Mouse (Mus musculus) kidney, adult 18-20 months (tissue): ENCODE data around the gene Stfa3.
"Not testable (repeated sequence)": the region's sequence is repeated elsewhere in the genome, so short reads cannot be mapped to it uniquely, and the experiment has no call there.

ENCODE experiments used
- DNase-seq: peaks from one replicate; pipeline ENCODE4 v3.0.0; 2021

Gene Stfa3

GRCm38 (mm10) chr16:36455342-36455802 lies at the start of gene Stfa3:
TSS of gene Stfa3 (minus strand) at chr16:36455392.
- no peak for DNase-seq

DNA sequence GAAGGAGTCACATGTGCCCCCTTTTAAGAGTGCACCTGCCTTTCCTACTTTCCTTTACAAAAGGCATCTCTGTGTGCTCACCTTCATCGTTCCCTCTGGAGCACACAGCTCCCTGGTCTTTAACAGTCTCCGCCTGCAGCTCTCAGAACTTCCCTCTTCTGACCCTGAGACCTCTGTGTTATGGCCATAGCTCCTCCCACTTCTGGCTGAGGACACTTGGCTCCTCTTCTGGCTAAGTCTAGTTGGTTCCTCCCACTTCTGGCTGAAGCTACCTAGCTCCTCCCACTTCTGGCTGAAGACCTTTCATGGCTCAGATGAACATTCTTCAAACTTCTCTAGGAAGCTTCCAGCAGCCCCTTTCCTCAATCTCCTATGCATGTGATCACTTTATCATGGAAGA lies 47.1 kb upstream of the Stfa3 start:
- DNase-seq, result no peak

GRCm38 (mm10) chr16:36492420-36492819 lies 37.2 kb upstream of the Stfa3 start:
- peak; percentile 43 for DNase-seq

DNA sequence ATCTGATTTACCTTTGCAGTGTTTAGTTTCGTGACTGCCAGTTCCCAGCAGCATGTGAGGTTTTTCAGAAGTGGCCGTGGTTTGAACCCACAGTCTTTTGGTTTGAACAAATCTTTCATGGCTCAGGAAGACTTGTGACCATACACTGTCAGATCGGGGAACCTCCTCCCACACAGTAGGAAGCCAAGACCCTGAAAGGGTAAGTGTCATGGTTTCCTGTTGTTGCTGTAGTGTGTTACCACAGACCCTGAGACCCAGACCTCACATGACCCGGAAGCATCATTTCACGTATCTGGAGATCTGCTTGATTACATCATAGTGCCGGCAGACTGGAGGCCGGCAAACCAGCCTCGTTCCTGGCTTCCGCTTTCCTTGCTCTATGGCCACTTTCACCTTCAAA lies 21.7 kb upstream of the Stfa3 start:
- DNase-seq, result no peak

DNA sequence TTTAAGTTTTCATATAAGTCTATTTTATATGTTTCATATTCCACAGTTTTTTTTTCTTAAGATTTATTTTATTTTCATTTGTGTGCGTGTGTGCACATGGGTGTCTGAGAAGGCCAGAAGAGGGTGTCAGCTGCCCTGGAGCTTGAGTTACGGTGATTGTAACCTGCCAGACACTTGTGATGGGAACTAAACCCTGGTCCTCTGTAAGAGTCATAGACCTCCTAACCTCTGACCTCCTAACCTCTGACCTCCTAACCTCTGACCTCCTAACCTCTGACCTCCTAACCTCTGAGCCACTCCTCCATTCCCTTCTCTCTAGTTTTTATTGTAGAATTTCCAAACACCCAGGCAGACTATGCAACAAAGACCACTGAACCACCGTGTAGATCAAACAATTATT lies 20.3 kb upstream of the Stfa3 start:
- no peak for DNase-seq

GRCm38 (mm10) chr16:36474849-36475248 lies 19.7 kb upstream of the Stfa3 start:
- DNase-seq, result no peak

DNA sequence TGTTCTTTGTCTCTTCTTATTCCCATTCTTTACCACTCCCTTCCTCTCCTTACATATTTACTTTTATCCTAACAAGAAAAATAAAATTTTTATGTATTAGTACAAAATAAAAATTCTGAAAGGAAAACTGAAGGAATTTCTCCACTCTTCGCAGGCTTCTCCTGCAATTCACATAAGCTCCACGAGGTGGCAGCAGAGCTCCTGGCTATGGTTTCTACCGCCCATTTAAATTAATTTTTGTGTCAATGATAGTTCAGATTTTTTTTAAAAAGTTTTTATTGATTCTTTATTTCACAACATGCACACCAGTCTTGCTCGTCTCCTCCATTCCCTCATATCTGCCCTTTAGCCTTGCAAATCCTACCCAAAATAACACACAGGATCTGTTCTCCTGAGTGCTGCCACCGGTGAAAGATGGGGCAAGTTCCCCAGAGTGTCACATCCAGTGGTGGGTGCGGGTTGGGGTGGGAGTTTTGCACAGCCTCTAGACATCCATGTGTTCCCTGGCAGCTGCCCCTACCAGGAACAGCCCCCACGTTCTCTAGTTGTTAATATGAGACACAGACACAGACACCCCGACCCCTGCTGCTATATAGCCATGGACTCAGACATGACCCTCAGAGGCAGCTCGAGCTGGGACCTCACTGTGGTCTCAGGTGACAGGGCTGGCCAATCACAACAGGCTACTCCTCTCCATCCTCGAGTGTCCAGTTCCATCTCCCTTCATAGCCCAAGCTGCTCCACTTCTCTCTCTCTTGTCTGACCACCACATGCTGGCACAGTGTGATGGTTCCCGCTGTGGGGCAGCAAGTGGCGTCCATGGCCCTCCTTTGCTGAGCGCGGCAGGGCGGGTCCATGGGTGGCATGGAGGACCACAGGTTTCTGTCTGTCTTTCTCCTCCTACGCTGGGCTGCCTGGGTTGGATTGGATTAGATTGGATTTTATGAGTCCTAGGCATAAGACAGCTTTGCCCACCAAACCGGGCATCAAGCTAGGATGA lies 18.3 kb upstream of the Stfa3 start:
- DNase-seq, result peak; percentile 57

DNA sequence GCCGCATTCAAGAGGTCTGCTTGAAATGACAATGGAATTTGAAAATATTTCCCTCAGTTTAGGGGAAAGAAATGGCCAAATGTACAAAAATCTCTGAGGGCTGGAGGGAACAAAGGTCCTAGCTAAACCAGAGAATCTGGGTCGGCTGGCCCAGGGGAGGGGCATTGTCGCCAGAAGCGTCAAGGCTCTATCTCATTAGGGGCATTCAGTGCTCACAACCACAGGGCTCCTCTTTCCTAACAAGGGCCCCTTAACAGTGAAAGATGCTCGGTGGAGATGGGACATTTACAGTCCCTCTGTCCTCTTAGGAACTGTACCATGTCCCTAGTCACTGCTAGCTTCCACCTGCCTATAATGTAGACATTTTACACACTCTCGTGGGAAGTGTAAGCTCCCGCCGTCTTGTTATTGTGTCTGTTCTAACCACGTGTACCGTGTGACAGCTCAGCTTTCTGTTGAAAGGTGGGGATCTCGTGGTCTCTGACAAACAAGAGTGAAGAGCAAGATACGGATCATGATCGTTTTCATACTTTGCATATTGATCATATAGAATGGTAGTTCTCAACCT lies 16.0 kb upstream of the Stfa3 start:
- DNase-seq, result no peak

- DNase-seq, result peak; percentile 38
These were observed 14.8 kb upstream of the Stfa3 start for GRCm38 (mm10) chr16:36469955-36470478.

GRCm38 (mm10) chr16:36469367-36469766 lies 14.2 kb upstream of the Stfa3 start:
- DNase-seq, result no peak

GRCm38 (mm10) chr16:36468862-36469261 lies 13.7 kb upstream of the Stfa3 start:
- DNase-seq, result no peak

- DNase-seq, result no peak
These were observed 12.7 kb upstream of the Stfa3 start for GRCm38 (mm10) chr16:36467936-36468335.

DNA sequence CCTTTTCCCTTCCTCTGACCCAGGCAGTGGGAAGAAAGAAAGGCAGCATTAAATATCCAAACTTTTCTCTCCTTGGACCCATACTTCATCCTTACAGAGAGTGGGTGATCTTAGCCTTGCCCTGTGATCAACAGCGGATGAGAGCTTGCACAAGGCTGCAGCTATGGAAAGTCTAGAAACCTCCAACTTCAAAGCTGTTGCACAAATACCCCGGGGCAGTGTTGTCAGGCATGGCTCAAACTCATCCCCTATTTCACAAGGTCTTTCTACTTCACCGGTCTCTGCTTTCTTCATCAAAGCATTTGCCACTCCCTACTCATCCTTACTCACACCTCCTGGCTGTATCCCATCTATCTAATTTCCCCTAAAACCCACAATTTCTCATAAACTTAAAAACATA lies 10.2 kb upstream of the Stfa3 start:
- no peak for DNase-seq

DNA sequence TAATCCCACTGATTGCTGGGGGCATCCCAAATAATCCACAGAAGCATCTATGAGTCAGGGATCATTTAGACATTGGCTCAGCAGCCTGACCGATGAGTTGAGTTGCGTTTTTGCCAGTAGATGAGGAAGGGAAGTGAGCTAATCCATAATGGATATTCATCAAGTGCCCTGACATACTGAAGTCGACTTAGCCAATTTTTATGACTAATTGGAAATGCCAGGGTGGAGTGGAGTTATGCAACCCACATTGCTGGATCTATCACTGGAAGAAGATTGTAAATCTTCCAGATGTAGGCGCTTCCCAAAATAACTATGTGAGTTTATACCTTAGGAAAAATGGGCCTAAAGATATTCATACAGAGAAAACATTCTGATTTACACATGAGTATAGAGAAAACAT lies 8.9 kb upstream of the Stfa3 start:
- no peak for DNase-seq

GRCm38 (mm10) chr16:36460426-36460825 lies 5.2 kb upstream of the Stfa3 start:
- no peak for DNase-seq

DNA sequence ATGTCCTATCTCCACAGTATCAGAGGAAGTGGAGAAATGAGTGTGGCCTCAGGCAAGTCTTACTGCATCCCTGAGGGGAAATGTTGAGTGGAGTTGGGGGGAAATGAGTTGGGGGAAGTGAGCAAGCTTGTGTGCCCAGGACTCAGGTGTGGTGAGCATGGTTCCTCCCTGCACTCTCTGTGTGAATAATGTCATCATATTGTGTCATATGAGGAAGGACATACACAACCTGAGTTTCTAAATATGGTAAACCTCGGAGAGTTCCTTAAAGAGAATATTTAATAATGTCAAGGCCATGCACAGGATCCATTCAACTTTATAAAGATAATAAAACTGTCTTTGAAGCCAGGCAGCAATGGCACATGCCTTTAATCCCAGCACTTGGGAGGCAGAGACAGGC lies 34.2 kb downstream of the Stfa3 start:
- not testable (repeated sequence) for DNase-seq

DNA sequence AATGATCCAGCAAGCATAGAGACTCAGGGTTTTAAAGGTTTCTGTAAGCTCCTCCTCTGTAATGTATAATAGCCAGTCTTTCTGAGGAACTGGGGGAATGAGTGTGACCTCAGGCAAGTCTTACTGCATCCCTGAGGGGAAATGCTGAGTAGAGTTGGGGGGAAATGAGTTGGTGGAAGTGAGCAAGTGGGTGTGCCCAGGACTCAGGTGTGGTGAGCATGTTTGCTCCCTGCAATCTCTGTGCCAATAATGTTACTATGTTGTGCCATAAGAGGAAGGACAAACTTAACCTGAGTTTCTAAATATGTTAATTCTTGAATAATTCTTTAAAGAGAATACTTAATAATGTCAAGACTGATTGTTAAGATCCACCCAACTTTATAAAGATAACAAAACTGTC lies 46.8 kb downstream of the Stfa3 start, which contains the start of gene Stfa2:
Gene Stfa2, minus strand, starts transcription at position 101 of the 400 bp plus-strand sequence.
- DNase-seq, result no peak
